17 mouse cellular contexts compared by ENCODE assay signal in genomic region chr5:73584011-73584410, GRCm38 (mm10). TPM values are rescaled to one million over a fixed set of nuclear protein-coding genes. Genes with fewer than 3 reads are reported as not detected.
A peak's percentile ranks its signal among the peaks of the same experiment; 100 is the strongest.
DNase-seq lines count a peak whose midpoint lies in the region; ATAC-seq and TF ChIP-seq lines count a peak whose summit lies in the region.
"Not testable (repeated sequence)": the region's sequence is repeated elsewhere in the genome, so short reads cannot be mapped to it uniquely, and the experiment has no call there.
"Had no signal": no experiment of that assay in that cellular context is flagged by ENCODE, and none has a peak within 500 bp of the region (broad histone marks: within the 10 kb centered on the region; RNA-seq: fewer than 3 reads in every experiment).

No protein-coding gene starts in this region.

- not testable (repeated sequence) for H3K9me3 ChIP-seq in embryonic facial prominence, embryonic 13.5 days; forebrain, embryonic 14.5 days (replicated peaks; ENCODE audit: control insufficient read depth, low read length); midbrain, embryonic 11.5 days (ENCODE audit: control insufficient read depth, low read length)

- not testable (repeated sequence) for H3K4me3 ChIP-seq in embryonic facial prominence, embryonic 13.5 days; forebrain, embryonic 14.5 days (ENCODE audit: low read depth, low read length); layer of hippocampus, adult 2 months; midbrain, embryonic 11.5 days (ENCODE audit: low read depth, low read length)

- H3K9ac ChIP-seq in embryonic facial prominence, embryonic 13.5 days; forebrain, embryonic 14.5 days (ENCODE audit: low read length); midbrain, embryonic 11.5 days (ENCODE audit: low read length): not testable (repeated sequence)

- not testable (repeated sequence) for H3K4me2 ChIP-seq in embryonic facial prominence, embryonic 13.5 days; forebrain, embryonic 14.5 days (ENCODE audit: low read length); midbrain, embryonic 11.5 days

- TF ChIP-seq CTCF in brain, embryonic 14.5 days (IDR thresholded peaks at IDR 0.05; ENCODE audit: borderline replicate concordance, extremely low read depth, insufficient read depth, insufficient read length); layer of hippocampus, adult 2 months (conservative IDR thresholded peaks at IDR 0.05): not testable (repeated sequence)

- WGBS in embryonic facial prominence, embryonic 13.5 days = 67% methylated on average over 6 of the region's 6 CpGs
- WGBS in forebrain, embryonic 14.5 days = 33% methylated on average over 6 of the region's 6 CpGs
- WGBS in midbrain, embryonic 11.5 days = 91% methylated on average over 6 of the region's 6 CpGs

- H3K27me3 ChIP-seq in embryonic facial prominence, embryonic 13.5 days; forebrain, embryonic 14.5 days (replicated peaks; ENCODE audit: control insufficient read depth, insufficient read depth, low read length); midbrain, embryonic 11.5 days (ENCODE audit: control insufficient read depth, insufficient read depth, low read length): not testable (repeated sequence)

- not testable (repeated sequence) for TF ChIP-seq POLR2A in brain, embryonic 14.5 days (IDR thresholded peaks at IDR 0.05; ENCODE audit: borderline replicate concordance, extremely low read depth, insufficient read depth, insufficient read length, poor library complexity, severe bottlenecking)

- peak; percentile 57 for DNase-seq in brain, embryonic 14.5 days (ENCODE audit: low read depth)
- not testable (repeated sequence) for DNase-seq in forebrain, embryonic 14.5 days (ENCODE audit: low spot score); layer of hippocampus, adult 2 months (ENCODE audit: low spot score in 2 of 2)
- DNase-seq in heart, adult 11 months = peak; percentile 64
- DNase-seq in midbrain, embryonic 11.5 days (ENCODE audit: low spot score, missing footprints) = peak; percentile 60
- DNase-seq in testis, postnatal 10 days (ENCODE audit: low spot score) = peak; percentile 18

- ATAC-seq in embryonic facial prominence, embryonic 13.5 days (ENCODE audit: insufficient number of reproducible peaks, insufficient read depth, low FRiP score, low TSS enrichment, low read depth); midbrain, embryonic 11.5 days (ENCODE audit: low FRiP score): not testable (repeated sequence)
- ATAC-seq in forebrain, embryonic 14.5 days = peak; percentile 21; the same call in 1 of the 2 replicates

- H3K27ac ChIP-seq in embryonic facial prominence, embryonic 13.5 days = peak overlapping the region; percentile 39; the same call in 1 of the 2 replicates
- H3K27ac ChIP-seq in forebrain, embryonic 14.5 days (ENCODE audit: low read depth, low read length); midbrain, embryonic 11.5 days (ENCODE audit: low read depth, low read length): not testable (repeated sequence)
- peak overlapping the region; percentile 89 for H3K27ac ChIP-seq in layer of hippocampus, adult 2 months

- not testable (repeated sequence) for H3K36me3 ChIP-seq in embryonic facial prominence, embryonic 13.5 days; forebrain, embryonic 14.5 days (ENCODE audit: control insufficient read depth, insufficient read depth, low read length); midbrain, embryonic 11.5 days (ENCODE audit: control insufficient read depth, insufficient read depth, low read length)

- not testable (repeated sequence) for H3K4me1 ChIP-seq in embryonic facial prominence, embryonic 13.5 days; forebrain, embryonic 14.5 days (ENCODE audit: control insufficient read depth, insufficient read depth, low read length); midbrain, embryonic 11.5 days (ENCODE audit: control insufficient read depth, insufficient read depth, low read length)

RNA-seq across cellular contexts. Expression of gene Lrrc66, which starts 48.3 kb away (rescaled TPM):
- 0.04 and 0.05 TPM in 2 replicates for polyA plus RNA-seq in brain, embryonic 14.5 days (2012; rRNA removed)
- polyA plus RNA-seq in embryonic facial prominence, embryonic 13.5 days (2015; fragmentation: Nextera tagmentation; extraction: Ambion mirVana) = not detected in 2 replicates
- not detected in 2 replicates for polyA plus RNA-seq in forebrain, embryonic 14.5 days (2014; fragmentation: Nextera tagmentation; extraction: Ambion mirVana)
- not detected for total RNA-seq in layer of hippocampus, adult 2 months (2021)
- 0.04 TPM in 1 of 2 replicates, not detected in the other for polyA plus RNA-seq in midbrain, embryonic 11.5 days (2014; fragmentation: Nextera tagmentation; extraction: Ambion mirVana)
- total RNA-seq: adrenal gland, adult 2 months; adrenal gland, adult 8-10 months; adrenal gland, postnatal 10 days; adrenal gland, postnatal 14 days; adrenal gland, postnatal 25 days; adrenal gland, postnatal 36 days; ES-E14 had no signal
- polyA plus RNA-seq: adrenal gland, adult 2 months; C2C12; cerebellum, adult 2 months; Patski had no signal
